Mouse (Mus musculus) stomach, postnatal 0 days (tissue): Measurements from ENCODE around the gene Cd80.

ENCODE experiments used
- CTCF ChIP-seq: IDR thresholded peaks from 2 replicates; pipeline ENCODE4 v1.5.1; 2016; ENCODE audit warnings: antibody characterized with exemption, low read depth, mild to moderate bottlenecking, moderate library complexity
- EP300 ChIP-seq: optimal IDR thresholded peaks from 2 replicates; pipeline ENCODE3; 2016; ENCODE audit warnings: antibody characterized with exemption

DNA sequence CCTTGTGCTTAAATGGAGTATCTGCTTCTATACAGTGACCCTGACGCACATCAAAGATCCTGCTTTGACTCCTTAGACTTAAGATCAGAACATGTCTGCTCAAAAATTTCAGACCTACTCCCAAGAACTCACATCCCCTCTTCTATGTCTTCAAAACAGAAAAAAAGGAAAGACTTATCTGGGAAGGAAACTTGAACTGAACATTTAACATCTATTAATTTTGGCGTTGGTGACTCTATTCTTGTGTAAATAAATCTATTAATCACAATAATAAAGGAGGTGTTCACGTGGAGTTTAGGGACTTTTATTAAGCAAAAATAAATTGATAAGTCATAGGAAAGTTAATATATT, 2.2 kb upstream of the Cd80 start:
- TF ChIP-seq CTCF (no peak), EP300 (no peak)
